Mouse (Mus musculus): Measurements from ENCODE around the gene Anapc10. TPM values are rescaled to one million over a fixed set of nuclear protein-coding genes. Genes with fewer than 3 reads are reported as not detected.
"Not testable (repeated sequence)": the region's sequence is repeated elsewhere in the genome, so short reads cannot be mapped to it uniquely, and the experiment has no call there.

Anapc10 gene
- 14.1 and 14.5 TPM in 2 replicates for polyA plus RNA-seq (2015; fragmentation: Nextera tagmentation; extraction: Ambion mirVana)

- under 1% methylated on average over 73 of the region's 73 CpGs for WGBS (ENCODE audit: insufficient replicate concordance)
- DNase-seq = peak; percentile 99
- peak; percentile 99 for ATAC-seq
- Histone ChIP-seq H3K27ac (ENCODE audit: low read depth) (peak within 1 kb of the TSS; percentile 88), H3K4me3 (ENCODE audit: low read depth, low read length) (peak within 1 kb of the TSS; percentile 90), H3K27me3 (ENCODE audit: insufficient read depth, low read length) (no peaks in the 10 kb centered on the region), H3K4me2 (ENCODE audit: low read depth, low read length) (peak within 1 kb of the TSS; percentile 82), H3K4me1 (ENCODE audit: insufficient read depth) (peaks cover 8% of the 10 kb centered on the region), H3K9ac (replicated peaks) (peak within 1 kb of the TSS; percentile 91), H3K36me3 (replicated peaks; ENCODE audit: insufficient read depth, low read length) (peaks cover 8% of the 10 kb centered on the region), H3K9me3 (ENCODE audit: low read length) (no peaks in the 10 kb centered on the region)
- TF ChIP-seq CTCF (IDR thresholded peaks at IDR 0.05; ENCODE audit: low read depth) (no peak), EP300 (IDR thresholded peaks at IDR 0.05; ENCODE audit: low read depth) (no peak)
These were observed at the start of gene Anapc10, which contains the start of gene Abce1 for GRCm38 (mm10) chr8:79711064-79711961. Gene Anapc10, plus strand, starts transcription at chr8:79711820. Gene Abce1, minus strand, starts transcription at chr8:79711740.

- Histone ChIP-seq H3K4me3 (ENCODE audit: low read depth, low read length) (no peak overlapping the region), H3K4me1 (ENCODE audit: insufficient read depth) (peaks cover 9% of the 10 kb centered on the region), H3K36me3 (replicated peaks; ENCODE audit: insufficient read depth, low read length) (peaks cover 25% of the 10 kb centered on the region), H3K9me3 (ENCODE audit: low read length) (no peaks in the 10 kb centered on the region), H3K4me2 (ENCODE audit: low read depth, low read length) (no peak overlapping the region), H3K27me3 (ENCODE audit: insufficient read depth, low read length) (no peaks in the 10 kb centered on the region), H3K9ac (replicated peaks) (no peak overlapping the region), H3K27ac (ENCODE audit: low read depth) (no peak overlapping the region)
- TF ChIP-seq EP300 (IDR thresholded peaks at IDR 0.05; ENCODE audit: low read depth) (no peak), CTCF (IDR thresholded peaks at IDR 0.05; ENCODE audit: low read depth) (no peak)
- WGBS (ENCODE audit: insufficient replicate concordance) = 88% methylated on average over 4 of the region's 4 CpGs
- DNase-seq (no peak), ATAC-seq (no peak)
These were observed 35.2 kb upstream of the Anapc10 start for GRCm38 (mm10) chr8:79676461-79676860.

- no peak for DNase-seq
- Histone ChIP-seq H3K27me3 (ENCODE audit: insufficient read depth, low read length) (no peaks in the 10 kb centered on the region), H3K4me3 (ENCODE audit: low read depth, low read length) (no peak overlapping the region), H3K4me1 (ENCODE audit: insufficient read depth) (peaks cover 9% of the 10 kb centered on the region), H3K27ac (ENCODE audit: low read depth) (no peak overlapping the region), H3K9ac (replicated peaks) (no peak overlapping the region), H3K9me3 (ENCODE audit: low read length) (no peaks in the 10 kb centered on the region), H3K36me3 (replicated peaks; ENCODE audit: insufficient read depth, low read length) (no peaks in the 10 kb centered on the region; the same call in none of the 2 replicates), H3K4me2 (ENCODE audit: low read depth, low read length) (no peak overlapping the region)
- 33% methylated on average over 5 of the region's 5 CpGs for WGBS (ENCODE audit: insufficient replicate concordance)
- ATAC-seq = 0 out of 2 replicates have a peak, but pooled peaks have one; percentile 20
- no peak for TF ChIP-seq EP300 (IDR thresholded peaks at IDR 0.05; ENCODE audit: low read depth)
- TF ChIP-seq CTCF (IDR thresholded peaks at IDR 0.05; ENCODE audit: low read depth) = no peak
These were observed 32.6 kb upstream of the Anapc10 start for GRCm38 (mm10) chr8:79679005-79679404.

DNA sequence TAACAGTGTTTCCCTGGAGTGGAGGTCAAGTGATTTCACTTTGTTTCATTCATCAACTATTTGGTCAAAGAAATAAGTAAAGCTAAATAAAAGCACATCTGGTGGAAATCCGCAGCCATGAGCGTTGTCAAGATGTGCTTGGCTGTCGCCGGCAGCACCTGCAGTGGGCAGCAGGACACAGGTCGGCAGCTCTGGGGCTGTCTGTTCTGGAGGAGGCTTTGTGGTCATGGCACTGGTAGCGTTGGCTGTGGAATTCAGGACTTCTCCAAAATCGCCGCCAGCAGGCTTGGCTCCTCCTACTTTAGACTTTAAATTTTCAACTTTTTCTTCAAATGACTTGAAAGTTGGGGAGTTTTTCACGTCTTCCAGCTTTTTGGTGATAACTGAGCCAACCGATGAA, 31.5 kb upstream of the Anapc10 start:
- H3K4me3 ChIP-seq (ENCODE audit: low read depth, low read length) = peak overlapping the region; percentile 55
- H3K9me3 ChIP-seq (ENCODE audit: low read length); ATAC-seq; DNase-seq; H3K4me1 ChIP-seq (ENCODE audit: insufficient read depth); H3K27me3 ChIP-seq (ENCODE audit: insufficient read depth, low read length); H3K27ac ChIP-seq (ENCODE audit: low read depth): not testable (repeated sequence)
- peak overlapping the region; percentile 76 for H3K4me2 ChIP-seq (ENCODE audit: low read depth, low read length)
- H3K36me3 ChIP-seq (replicated peaks; ENCODE audit: insufficient read depth, low read length) = peaks cover 10% of the 10 kb centered on the region
- WGBS (ENCODE audit: insufficient replicate concordance) = 19% methylated on average over 10 of the region's 10 CpGs
- peak overlapping the region; percentile 62 for H3K9ac ChIP-seq (replicated peaks)

DNA sequence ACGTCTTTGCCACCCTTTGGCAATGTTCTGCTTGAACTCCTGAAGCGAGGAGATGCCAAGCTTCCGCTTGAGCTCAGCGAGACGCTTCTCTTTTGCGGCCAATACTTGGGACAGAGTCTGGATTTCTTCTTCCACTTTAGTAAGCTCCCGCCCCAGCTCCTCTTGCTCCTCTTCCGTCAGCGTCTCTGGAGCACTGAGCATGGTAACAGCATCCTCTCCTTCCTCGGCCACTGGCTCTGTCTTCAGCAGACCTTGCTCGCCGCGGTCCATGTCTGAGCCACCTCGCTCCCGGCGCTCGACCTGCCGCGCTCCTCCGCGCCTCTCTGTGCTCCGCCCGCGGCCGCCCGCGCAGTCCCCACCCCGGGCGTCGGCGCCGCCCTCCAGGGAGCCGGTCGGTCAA, 31.1 kb upstream of the Anapc10 start:
- Histone ChIP-seq H3K4me3 (ENCODE audit: low read depth, low read length) (peak overlapping the region; percentile 55), H3K4me2 (ENCODE audit: low read depth, low read length) (peak overlapping the region; percentile 76), H3K27ac (ENCODE audit: low read depth) (no peak overlapping the region), H3K9ac (replicated peaks) (peak overlapping the region; percentile 62), H3K4me1 (ENCODE audit: insufficient read depth) (peaks cover 9% of the 10 kb centered on the region), H3K27me3 (ENCODE audit: insufficient read depth, low read length) (no peaks in the 10 kb centered on the region), H3K36me3 (replicated peaks; ENCODE audit: insufficient read depth, low read length) (peaks cover 13% of the 10 kb centered on the region), H3K9me3 (ENCODE audit: low read length) (no peaks in the 10 kb centered on the region)
- DNase-seq (peak; percentile 24), ATAC-seq (peak; percentile 76)
- TF ChIP-seq CTCF (IDR thresholded peaks at IDR 0.05; ENCODE audit: low read depth) = no peak
- TF ChIP-seq EP300 (IDR thresholded peaks at IDR 0.05; ENCODE audit: low read depth) = no peak
- 9% methylated on average over 34 of the region's 34 CpGs for WGBS (ENCODE audit: insufficient replicate concordance)

DNA sequence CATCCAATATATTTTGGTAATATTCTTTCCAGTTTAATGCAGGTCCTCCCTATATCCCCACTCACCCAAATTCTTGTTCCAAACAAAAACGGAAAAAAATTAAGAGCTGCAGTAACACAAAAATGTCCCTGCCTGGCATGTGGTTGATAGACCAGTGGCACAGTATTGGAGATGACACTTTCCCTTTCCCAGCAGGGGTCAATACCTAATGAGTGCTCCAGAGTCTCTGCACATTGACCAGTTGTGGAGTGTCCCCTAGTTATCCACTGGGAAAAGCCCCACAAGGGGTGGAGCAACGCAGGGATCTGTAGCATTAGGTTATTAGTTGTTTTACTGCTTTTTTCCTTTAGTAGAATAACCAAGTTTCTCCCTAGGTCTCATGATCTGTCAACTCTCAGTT, 30.7 kb upstream of the Anapc10 start:
- Histone ChIP-seq H3K4me1 (ENCODE audit: insufficient read depth) (peaks cover 9% of the 10 kb centered on the region), H3K27me3 (ENCODE audit: insufficient read depth, low read length) (no peaks in the 10 kb centered on the region), H3K9ac (replicated peaks) (peak overlapping the region; percentile 62), H3K27ac (ENCODE audit: low read depth) (no peak overlapping the region), H3K36me3 (replicated peaks; ENCODE audit: insufficient read depth, low read length) (peaks cover 17% of the 10 kb centered on the region), H3K4me3 (ENCODE audit: low read depth, low read length) (peak overlapping the region; percentile 55), H3K9me3 (ENCODE audit: low read length) (no peaks in the 10 kb centered on the region), H3K4me2 (ENCODE audit: low read depth, low read length) (peak overlapping the region; percentile 76)
- 42% methylated on average over 2 of the region's 2 CpGs for WGBS (ENCODE audit: insufficient replicate concordance)
- no peak for DNase-seq
- TF ChIP-seq CTCF (IDR thresholded peaks at IDR 0.05; ENCODE audit: low read depth) = no peak
- ATAC-seq = peak; percentile 46

- H3K27ac ChIP-seq (ENCODE audit: low read depth); H3K4me2 ChIP-seq (ENCODE audit: low read depth, low read length); H3K4me3 ChIP-seq (ENCODE audit: low read depth, low read length); H3K9ac ChIP-seq (replicated peaks); DNase-seq; H3K4me1 ChIP-seq (ENCODE audit: insufficient read depth); H3K27me3 ChIP-seq (ENCODE audit: insufficient read depth, low read length); H3K9me3 ChIP-seq (ENCODE audit: low read length); ATAC-seq: not testable (repeated sequence)
- 76% methylated on average over 5 of the region's 5 CpGs for WGBS (ENCODE audit: insufficient replicate concordance)
- H3K36me3 ChIP-seq (replicated peaks; ENCODE audit: insufficient read depth, low read length) = peaks cover 52% of the 10 kb centered on the region
These were observed 25.7 kb upstream of the Anapc10 start for GRCm38 (mm10) chr8:79685927-79686326.
